Mouse (Mus musculus) brain, adult 2 months (tissue): ENCODE data around the gene Cabp4.

Experiments
- DNase-seq: peaks from one replicate; pipeline ENCODE4 v3.0.0; 2011; ENCODE audit warnings: low read depth, low spot score

Cabp4 gene

DNA sequence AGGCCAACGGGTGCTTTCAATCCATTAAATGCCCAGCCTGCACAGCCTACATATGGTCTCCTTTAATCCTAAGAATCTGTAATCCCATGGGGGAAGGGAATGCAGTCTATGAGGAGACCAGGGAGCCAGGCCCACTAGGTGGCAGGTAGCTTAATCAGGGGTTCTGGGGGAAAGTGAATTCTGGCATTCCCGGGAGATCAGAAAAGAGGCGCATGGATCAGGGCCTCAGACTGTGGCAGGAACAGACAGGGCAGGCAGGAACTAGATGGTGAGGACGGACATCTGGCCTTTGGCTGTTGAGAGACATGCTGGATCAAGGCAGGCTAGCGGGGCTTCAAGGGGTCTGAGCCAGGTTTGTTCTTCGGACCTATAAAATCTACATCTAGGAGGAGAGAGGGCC lies 42.4 kb downstream of the Cabp4 start:
- DNase-seq: peak; percentile 53

GRCm38 (mm10) chr19:4100718-4101261 lies 43.0 kb downstream of the Cabp4 start:
- peak; percentile 83 for DNase-seq

DNA sequence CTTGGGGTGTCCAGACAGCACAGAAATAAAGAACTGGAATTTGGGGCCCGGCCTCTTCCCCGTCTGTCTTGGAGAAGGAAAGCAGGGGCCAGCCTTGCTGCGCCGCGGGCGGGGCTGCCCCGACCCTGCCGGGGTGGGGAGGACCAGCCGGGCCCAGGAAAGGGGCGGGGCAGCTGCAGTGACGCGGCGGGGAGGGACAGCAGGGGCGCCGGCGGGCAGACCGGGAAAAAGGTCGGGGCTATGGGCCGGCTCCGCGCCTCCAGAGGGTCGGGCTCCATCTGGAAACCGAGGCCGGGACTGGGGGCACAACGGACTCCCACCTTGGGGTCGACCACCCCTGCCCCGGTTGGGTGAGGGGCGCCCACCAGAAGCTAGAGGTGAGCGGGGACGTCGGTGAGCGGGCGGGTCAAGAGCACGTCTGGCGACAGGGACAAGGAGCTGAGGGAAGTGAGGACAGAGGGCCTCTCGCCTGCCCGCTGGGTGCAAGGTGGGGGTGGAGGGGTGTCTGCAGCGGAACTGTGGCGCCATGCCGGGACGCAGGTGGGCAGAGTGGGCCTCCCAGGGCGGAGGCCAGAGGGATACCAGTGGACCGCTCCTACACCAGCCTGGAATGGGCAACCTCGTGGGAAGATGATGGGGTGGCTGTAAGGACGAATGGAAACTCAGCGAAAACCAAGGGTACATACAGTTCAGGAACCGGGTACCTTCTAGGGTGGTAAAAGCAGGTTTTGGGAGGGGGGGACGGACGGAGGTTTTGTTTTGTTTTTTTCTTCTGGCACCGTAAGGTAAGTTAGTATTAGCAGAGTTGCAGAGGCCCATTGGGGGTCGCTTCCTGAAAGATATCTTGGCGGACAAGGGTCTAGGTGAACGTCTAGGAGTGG lies 43.8 kb downstream of the Cabp4 start, which contains the start of gene Pitpnm1:
Gene Pitpnm1 (plus strand): TSS at position 162 of the 881 bp plus-strand sequence.
- DNase-seq: peak; percentile 61

DNA sequence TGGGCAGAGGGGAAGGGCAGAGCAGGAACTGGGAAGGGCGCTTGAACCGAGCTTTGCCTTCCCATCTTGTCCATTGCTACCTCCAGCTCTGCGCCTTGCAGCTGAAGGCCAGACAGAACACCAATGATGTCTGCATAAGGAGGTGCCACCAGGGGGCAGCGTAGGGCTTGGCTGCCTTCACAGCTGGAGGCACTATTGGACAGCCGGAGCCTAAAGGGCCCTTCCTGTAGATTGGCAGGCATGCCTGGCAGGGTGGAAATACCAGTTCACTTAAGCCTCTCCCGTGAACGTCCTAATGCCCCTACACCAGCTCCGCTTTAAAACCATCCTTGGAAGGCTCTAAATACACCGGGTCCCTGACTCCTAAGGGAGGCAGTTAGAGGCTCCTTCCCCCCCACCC lies 44.8 kb downstream of the Cabp4 start:
- DNase-seq: peak; percentile 97

DNA sequence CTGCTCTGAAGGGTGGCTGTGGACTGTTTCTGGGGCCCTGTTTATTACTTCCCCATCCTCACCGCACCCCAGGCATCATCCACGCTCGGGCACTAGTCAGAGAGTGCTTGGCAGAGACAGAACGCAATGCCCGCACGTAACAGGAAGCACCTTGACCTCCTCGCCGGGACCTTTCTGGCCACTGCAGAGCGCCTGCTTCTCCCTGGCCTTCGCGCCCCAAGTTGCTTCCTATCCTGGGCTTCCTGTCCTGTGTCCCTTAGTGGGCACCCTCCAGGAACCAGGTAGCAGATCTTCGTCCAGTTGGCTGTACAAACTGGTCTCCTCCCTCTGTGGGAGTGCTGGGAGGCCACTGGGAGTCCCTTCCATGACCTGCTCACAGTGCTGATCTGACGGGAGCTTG lies 45.4 kb downstream of the Cabp4 start:
- DNase-seq: no peak

DNA sequence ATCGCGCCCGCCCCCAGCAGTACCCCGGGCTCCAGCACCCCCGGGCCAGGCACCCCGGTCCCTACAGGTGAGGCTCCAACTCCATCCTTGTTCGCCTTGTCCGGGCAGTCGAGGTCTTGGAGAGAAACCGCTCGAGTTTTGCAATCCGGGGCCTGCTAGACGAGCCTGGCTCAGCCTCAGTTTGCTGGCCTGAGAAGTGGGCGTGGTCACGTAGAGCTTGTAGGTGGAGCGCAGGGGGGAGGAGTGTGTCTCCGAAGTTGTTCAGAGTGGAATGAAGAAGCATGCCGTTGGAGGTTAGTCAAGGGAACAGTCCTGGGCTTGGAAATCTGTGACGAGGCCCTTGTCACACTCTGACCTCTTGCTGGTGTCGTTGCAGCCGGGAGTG lies 46.4 kb downstream of the Cabp4 start:
- peak; percentile 86 for DNase-seq

- DNase-seq: peak; percentile 100
Measured at GRCm38 (mm10) chr19:4096642-4097440, 47.0 kb downstream of the Cabp4 start, which contains the start of gene Cdk2ap2. Gene Cdk2ap2 (plus strand): TSS chr19:4097182.

GRCm38 (mm10) chr19:4095802-4096201 lies 48.0 kb downstream of the Cabp4 start:
- no peak for DNase-seq

DNA sequence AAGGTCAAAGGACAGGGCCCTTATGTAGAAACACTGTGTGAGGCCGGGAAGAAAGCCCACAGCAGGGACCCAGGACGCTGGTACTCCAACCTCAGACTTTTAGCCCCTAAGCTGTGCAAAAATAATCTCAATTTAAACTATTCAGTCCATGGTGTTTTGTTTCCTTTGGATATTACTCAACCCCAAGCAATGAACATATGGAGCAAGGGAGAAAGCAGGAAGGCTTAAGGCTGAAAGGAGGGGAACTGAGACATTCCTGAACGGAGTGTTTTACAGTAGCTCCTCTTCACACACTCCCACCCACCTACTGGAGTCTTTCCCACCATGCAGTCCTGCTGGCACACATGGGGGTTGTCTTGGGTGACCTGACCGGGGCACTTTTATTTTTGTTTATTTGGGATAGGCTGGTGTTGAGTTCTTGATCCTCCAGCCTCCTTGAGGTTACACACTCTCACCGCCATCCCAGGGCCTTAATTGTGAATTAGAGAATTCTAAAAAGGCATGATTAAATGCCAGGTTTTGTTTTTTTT lies 49.0 kb downstream of the Cabp4 start:
- no peak for DNase-seq

- DNase-seq: no peak
Measured at GRCm38 (mm10) chr19:4094348-4094747, 49.5 kb downstream of the Cabp4 start.

DNA sequence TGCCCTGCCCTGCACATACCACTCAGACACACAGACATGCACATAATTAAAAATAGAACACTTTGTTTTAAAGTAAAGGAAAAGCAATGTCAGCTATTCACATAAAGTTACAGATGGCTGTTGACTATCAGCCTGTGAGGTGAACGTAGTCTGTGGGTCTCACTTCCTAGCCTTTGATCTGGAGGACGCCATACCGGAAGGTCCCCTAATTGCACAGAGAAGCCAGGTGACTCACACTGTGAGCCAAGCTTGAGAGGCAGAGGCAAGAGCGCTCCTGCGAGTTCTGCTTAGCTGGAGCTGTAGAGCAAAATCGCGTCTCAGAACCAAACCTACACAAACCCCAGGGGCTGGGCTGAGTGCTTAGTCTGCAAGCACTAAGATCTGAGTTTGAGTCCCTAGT lies 50.1 kb downstream of the Cabp4 start:
- DNase-seq: peak; percentile 45

- DNase-seq: no peak
Measured at GRCm38 (mm10) chr19:4092750-4093149, 51.1 kb downstream of the Cabp4 start.

GRCm38 (mm10) chr19:4091383-4091782 lies 52.5 kb downstream of the Cabp4 start:
- no peak for DNase-seq

DNA sequence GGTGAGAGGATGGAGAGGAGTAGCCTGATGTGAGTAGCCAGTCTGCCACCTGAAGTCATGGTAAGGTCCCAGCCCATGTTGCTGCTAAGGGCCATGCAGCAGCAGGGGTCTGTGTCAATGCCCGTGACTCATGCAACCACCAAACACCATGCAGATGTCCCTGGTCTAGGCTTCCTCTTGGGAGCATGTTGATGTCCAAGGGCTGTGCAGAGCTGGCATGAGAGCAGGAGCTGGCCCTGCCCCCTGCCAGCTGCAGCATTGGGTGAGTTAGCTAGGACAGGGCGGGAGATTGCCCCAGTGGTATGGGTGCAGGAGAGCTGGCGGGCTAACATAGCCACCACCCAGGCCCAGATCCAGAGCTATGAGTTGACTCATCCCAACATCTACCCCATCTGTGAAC lies 53.4 kb downstream of the Cabp4 start:
- no peak for DNase-seq

- DNase-seq: no peak
Measured at GRCm38 (mm10) chr19:4089128-4089527, 54.7 kb downstream of the Cabp4 start.

DNA sequence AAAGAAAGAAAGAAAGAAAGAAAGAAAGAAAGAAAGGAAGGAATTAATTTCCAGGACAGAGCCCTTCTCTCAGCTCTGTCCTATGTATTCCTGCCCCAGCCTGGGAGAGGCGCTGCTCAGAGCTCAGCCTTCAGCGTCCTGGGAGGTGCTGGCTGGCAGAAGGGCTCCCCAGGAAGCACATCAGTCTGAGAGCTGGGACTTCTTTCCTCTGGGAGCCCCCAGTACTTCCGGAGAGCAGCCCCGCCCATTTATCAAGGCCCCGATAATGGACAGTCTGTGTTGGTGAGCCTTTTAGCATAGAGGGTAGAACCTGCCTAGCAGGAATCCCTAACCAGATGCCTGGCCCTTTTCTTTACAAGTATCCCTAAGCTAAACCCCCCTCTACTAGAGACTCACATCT lies 55.7 kb downstream of the Cabp4 start:
- DNase-seq: no peak

DNA sequence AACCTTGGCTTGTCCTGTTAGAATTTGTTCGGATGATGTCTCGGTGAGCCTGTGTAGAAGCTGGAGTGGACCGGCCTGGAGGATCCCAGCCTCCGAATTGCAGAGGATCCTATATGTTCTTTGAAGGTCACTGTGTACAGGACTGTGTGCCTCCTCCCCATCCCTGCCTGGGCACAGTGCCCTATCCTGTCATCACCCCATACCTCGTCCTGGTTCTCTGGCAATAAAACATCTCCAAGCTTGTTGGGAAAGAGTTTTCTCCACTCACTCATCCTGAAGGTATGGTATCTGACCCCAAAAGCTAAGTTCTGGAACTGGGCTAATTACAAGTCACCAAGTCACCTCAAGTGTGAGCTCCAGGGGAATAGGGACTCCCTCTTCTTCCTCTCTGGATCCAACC lies 56.7 kb downstream of the Cabp4 start:
- DNase-seq: no peak

GRCm38 (mm10) chr19:4086156-4086555 lies 57.7 kb downstream of the Cabp4 start:
- no peak for DNase-seq
